Mouse (Mus musculus) midbrain, embryonic 10.5 days (tissue): Measurements from ENCODE around the gene Trim6. TPM values are rescaled to one million over a fixed set of nuclear protein-coding genes. Genes with fewer than 3 reads are reported as not detected.

Experiments
- DNase-seq: peaks from one replicate; pipeline ENCODE4 v3.0.0-alpha.2; 2017; ENCODE audit warnings: low spot score
- H3K27ac ChIP-seq: fragments of 300-500 bp; sonication (generic); replicated peaks from 2 replicates; pipeline ENCODE4 v1.5.1; 2016; ENCODE audit warnings: mild to moderate bottlenecking
- H3K27me3 ChIP-seq: fragments of 300-500 bp; sonication (generic); 2 replicates; pipeline ENCODE4 v1.6.1; 2016; ENCODE audit warnings: low read depth, mild to moderate bottlenecking; ENCODE audit not compliant: poor library complexity, severe bottlenecking
- H3K36me3 ChIP-seq: fragments of 300-500 bp; sonication (generic); 2 replicates; pipeline ENCODE4 v1.6.1; 2016; ENCODE audit warnings: mild to moderate bottlenecking, moderate library complexity
- H3K4me1 ChIP-seq: fragments of 300-500 bp; sonication (generic); 2 replicates; pipeline ENCODE4 v1.6.1; 2016
- H3K4me3 ChIP-seq: fragments of 300-500 bp; sonication (generic); 2 replicates; pipeline ENCODE4 v1.5.1; 2016; ENCODE audit warnings: mild to moderate bottlenecking, moderate library complexity
- H3K9me3 ChIP-seq: fragments of 300-500 bp; sonication (generic); replicated peaks from 2 replicates; pipeline ENCODE4 v1.6.1; 2016; ENCODE audit warnings: mild to moderate bottlenecking
- WGBS: fragments of 180-500 bp; shearing (Covaris S2); methylation state at CpG from one replicate; pipeline ENCODE4 v1.1.7; 2016; 5-methylcytosine and 5-hydroxymethylcytosine counted together
- polyA plus RNA-seq: library from polyadenylated mRNA; unstranded; fragments of >200 nt; fragmentation: Nextera tagmentation; extraction: Ambion mirVana; gene quantifications from 2 replicates; pipeline ENCODE4 v1.2.1, GENCODE M21; 2016

Trim6 gene
- polyA plus RNA-seq = 3.6 and 4.9 TPM in 2 replicates

DNA sequence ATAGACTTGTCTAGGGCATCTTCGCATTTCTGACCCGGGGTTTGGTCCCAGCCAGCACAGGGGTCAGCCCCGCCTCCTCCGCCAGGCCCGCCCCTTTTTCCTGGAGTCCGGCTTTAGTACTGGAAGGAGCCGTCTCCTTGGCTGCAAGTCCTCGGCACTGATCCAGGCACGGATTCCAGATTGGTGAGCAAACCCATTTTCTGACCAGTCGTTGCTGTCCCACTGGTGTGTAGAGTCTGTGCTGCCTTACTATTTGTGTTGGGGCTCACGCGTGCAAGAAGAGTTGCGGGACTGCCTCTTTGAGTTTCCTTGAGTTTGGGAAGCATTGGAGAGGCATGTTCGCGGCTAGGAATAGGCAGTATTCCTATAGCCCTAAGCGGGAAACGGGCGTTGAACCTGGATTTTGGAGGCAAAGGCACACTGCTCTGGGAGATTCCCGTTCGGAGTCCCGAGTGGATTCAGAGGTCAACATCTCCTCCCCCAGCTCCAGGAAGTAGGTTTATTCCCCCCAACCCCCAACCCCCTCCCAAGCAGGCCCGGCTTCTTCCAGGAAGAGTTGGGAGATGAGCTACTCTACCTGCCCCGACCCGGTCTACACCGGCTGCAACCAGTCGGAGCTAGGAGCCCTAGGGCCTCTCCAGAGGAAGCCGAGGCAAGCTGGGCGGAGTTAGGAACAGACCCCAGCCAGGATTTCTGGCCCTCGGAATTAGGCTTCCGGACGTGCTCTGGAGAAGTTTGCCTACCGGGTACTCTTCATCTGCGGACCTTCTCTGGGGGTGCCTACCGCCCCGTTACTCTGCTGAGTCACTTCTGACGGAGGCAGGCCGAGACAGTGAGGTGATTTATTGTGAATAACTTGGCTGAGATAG lies at the start of gene Trim6:
Gene Trim6, plus strand, starts transcription at position 93 of the 869 bp plus-strand sequence.
- peak within 1 kb of the TSS; percentile 71 for H3K27ac ChIP-seq
- DNase-seq = peak; percentile 64
- peak within 1 kb of the TSS; percentile 56 for H3K4me3 ChIP-seq
- 2% methylated on average over 37 of the region's 37 CpGs for WGBS
- no peaks in the 10 kb centered on the region for H3K36me3 ChIP-seq
- no peaks in the 10 kb centered on the region for H3K27me3 ChIP-seq
- H3K4me1 ChIP-seq = peaks cover 12% of the 10 kb centered on the region
- no peaks in the 10 kb centered on the region for H3K9me3 ChIP-seq

- Histone ChIP-seq H3K27me3 (no peaks in the 10 kb centered on the region), H3K4me3 (no peak overlapping the region), H3K4me1 (no peaks in the 10 kb centered on the region), H3K36me3 (no peaks in the 10 kb centered on the region), H3K9me3 (no peaks in the 10 kb centered on the region), H3K27ac (no peak overlapping the region)
- DNase-seq = no peak
- 88% methylated on average over 6 of the region's 6 CpGs for WGBS
Measured at GRCm38 (mm10) chr7:104169634-104170204, 48.9 kb upstream of the Trim6 start.

- Histone ChIP-seq H3K36me3 (no peaks in the 10 kb centered on the region), H3K4me1 (no peaks in the 10 kb centered on the region), H3K27ac (no peak overlapping the region), H3K9me3 (no peaks in the 10 kb centered on the region), H3K4me3 (no peak overlapping the region), H3K27me3 (no peaks in the 10 kb centered on the region)
- 36% methylated on average over 1 of the region's 1 CpGs for WGBS
- no peak for DNase-seq
Measured at GRCm38 (mm10) chr7:104175085-104175484, 43.5 kb upstream of the Trim6 start.

GRCm38 (mm10) chr7:104178422-104179054 lies 40.1 kb upstream of the Trim6 start:
- Histone ChIP-seq H3K27ac (no peak overlapping the region), H3K36me3 (no peaks in the 10 kb centered on the region), H3K9me3 (no peaks in the 10 kb centered on the region), H3K4me3 (no peak overlapping the region), H3K27me3 (no peaks in the 10 kb centered on the region), H3K4me1 (no peaks in the 10 kb centered on the region)
- 72% methylated on average over 5 of the region's 5 CpGs for WGBS
- DNase-seq = no peak

- H3K36me3 ChIP-seq = no peaks in the 10 kb centered on the region
- no peak overlapping the region for H3K4me3 ChIP-seq
- no peak overlapping the region for H3K27ac ChIP-seq
- H3K27me3 ChIP-seq = no peaks in the 10 kb centered on the region
- no peaks in the 10 kb centered on the region for H3K9me3 ChIP-seq
- DNase-seq = no peak
- H3K4me1 ChIP-seq = no peaks in the 10 kb centered on the region
- WGBS = 90% methylated on average over 1 of the region's 1 CpGs
Measured at GRCm38 (mm10) chr7:104179074-104179473, 39.5 kb upstream of the Trim6 start.

GRCm38 (mm10) chr7:104183292-104183691 lies 35.3 kb upstream of the Trim6 start, which contains the start of gene Olfr648:
Gene Olfr648, minus strand, starts transcription at chr7:104183392.
- Histone ChIP-seq H3K27ac (no peak within 1 kb of the TSS), H3K27me3 (no peaks in the 10 kb centered on the region), H3K36me3 (no peaks in the 10 kb centered on the region), H3K4me3 (no peak within 1 kb of the TSS), H3K9me3 (no peaks in the 10 kb centered on the region), H3K4me1 (no peaks in the 10 kb centered on the region)
- DNase-seq = no peak
- WGBS = 92% methylated on average over 2 of the region's 2 CpGs

DNA sequence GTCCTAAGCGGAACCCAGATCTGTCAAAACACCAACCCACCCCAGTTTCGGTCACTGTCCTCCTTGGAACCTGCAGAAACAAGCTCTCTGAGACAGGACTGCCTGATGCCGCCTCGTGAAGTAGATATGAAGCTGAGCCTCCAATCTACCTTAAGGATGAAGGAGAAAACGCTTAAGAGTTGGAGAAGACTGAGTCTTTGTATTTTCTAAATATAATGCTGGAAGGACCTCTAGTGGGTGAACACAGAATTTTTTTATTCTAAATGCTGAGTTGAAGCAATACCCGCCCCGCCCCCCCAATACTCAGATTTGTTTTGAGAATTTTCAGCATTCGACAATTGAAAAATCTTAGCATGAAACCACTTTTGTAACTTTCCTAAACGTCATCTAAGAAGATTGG lies 27.3 kb upstream of the Trim6 start:
- H3K4me1 ChIP-seq = no peaks in the 10 kb centered on the region
- 58% methylated on average over 9 of the region's 9 CpGs for WGBS

DNA sequence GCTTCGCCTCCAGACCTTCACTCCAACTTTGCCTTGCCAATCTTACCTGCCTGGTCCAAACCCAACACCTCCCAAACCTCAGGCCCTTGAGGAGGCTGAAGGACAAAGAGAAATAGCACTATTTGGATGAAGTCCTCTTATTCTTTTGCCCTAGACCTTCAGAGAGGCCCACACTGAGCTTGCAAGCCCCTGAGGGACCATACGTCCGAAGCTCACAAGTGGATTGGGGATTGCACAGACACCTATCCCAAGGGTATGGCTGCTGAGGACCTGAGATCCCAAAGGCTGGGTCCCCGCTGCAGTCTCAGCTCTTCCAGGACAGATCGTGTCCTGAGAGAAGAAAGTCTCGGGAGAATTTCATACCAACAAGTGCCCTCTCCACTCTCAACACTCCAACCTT lies 22.7 kb upstream of the Trim6 start, which contains the start of gene Olfr649:
Gene Olfr649, minus strand, starts transcription at position 101 of the 400 bp plus-strand sequence.
- WGBS = 88% methylated on average over 6 of the region's 6 CpGs
- no peaks in the 10 kb centered on the region for H3K4me1 ChIP-seq

More for the DNA sequence above, 27.3 kb upstream of the Trim6 start:
- Histone ChIP-seq H3K36me3 (no peaks in the 10 kb centered on the region), H3K27ac (no peak overlapping the region), H3K27me3 (no peaks in the 10 kb centered on the region), H3K4me3 (no peak overlapping the region), H3K9me3 (no peaks in the 10 kb centered on the region)
- DNase-seq = no peak

GRCm38 (mm10) chr7:104199822-104200221 lies 18.8 kb upstream of the Trim6 start:
- Histone ChIP-seq H3K4me1 (no peaks in the 10 kb centered on the region), H3K27me3 (no peaks in the 10 kb centered on the region), H3K4me3 (no peak overlapping the region), H3K27ac (no peak overlapping the region), H3K36me3 (no peaks in the 10 kb centered on the region), H3K9me3 (no peaks in the 10 kb centered on the region)
- WGBS = 6% methylated on average over 5 of the region's 5 CpGs
- DNase-seq = peak; percentile 59

More for the DNA sequence above, 22.7 kb upstream of the Trim6 start, which contains the start of gene Olfr649:
- Histone ChIP-seq H3K27ac (no peak within 1 kb of the TSS), H3K4me3 (no peak within 1 kb of the TSS), H3K9me3 (no peaks in the 10 kb centered on the region), H3K36me3 (no peaks in the 10 kb centered on the region), H3K27me3 (no peaks in the 10 kb centered on the region)
- DNase-seq = no peak

DNA sequence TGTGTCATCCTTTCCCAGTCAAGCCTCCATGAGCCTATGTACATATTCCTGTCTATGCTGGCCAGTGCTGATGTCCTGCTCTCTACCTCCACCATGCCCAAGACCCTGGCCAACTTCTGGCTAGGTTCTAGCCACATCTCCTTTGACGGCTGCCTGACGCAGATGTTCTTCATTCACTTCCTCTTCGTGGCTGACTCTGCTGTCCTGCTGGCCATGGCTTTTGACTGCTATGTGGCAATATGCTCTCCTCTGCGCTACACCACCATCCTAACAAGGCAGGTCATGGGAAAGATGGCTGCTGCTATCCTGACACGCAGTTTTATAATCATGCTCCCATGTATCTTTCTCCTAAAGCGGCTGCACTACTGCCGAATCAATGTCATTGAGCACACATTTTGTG lies 12.4 kb upstream of the Trim6 start:
- H3K9me3 ChIP-seq = no peaks in the 10 kb centered on the region
- H3K27me3 ChIP-seq = no peaks in the 10 kb centered on the region
- 94% methylated on average over 7 of the region's 7 CpGs for WGBS
- H3K4me1 ChIP-seq = no peaks in the 10 kb centered on the region
- H3K4me3 ChIP-seq = no peak overlapping the region
- H3K36me3 ChIP-seq = no peaks in the 10 kb centered on the region
- no peak overlapping the region for H3K27ac ChIP-seq
- no peak for DNase-seq

DNA sequence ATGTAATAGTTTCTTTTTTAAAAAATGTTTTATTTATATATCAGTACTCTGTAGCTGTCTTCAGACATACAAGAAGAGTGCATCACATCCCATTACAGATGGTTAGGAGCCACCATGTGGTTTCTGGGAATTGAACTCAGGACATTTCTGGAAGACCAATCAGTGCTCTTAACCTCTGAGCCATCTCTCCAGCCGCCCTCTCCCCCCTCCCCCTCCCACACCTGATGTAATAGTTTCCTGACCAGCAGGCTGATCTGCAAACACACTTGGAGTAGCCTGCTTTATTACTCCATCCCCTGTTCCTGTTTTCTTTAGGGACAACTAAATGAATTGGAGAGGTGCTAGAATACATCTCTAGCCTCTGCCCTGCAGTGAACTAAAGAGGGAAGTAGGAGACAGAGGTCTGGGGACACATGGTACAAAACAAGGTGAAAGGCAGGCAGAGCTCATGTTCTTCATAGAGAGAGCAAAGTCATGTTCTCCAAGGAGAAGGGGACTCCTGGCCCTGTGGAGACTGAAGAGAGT lies 2.5 kb upstream of the Trim6 start:
- H3K27ac ChIP-seq = no peak overlapping the region
- H3K4me3 ChIP-seq = no peak overlapping the region
- no peaks in the 10 kb centered on the region for H3K27me3 ChIP-seq
- H3K4me1 ChIP-seq = peaks cover 12% of the 10 kb centered on the region
- no peak for DNase-seq
- WGBS = 59% methylated on average over 1 of the region's 1 CpGs
- H3K36me3 ChIP-seq = no peaks in the 10 kb centered on the region
- no peaks in the 10 kb centered on the region for H3K9me3 ChIP-seq

DNA sequence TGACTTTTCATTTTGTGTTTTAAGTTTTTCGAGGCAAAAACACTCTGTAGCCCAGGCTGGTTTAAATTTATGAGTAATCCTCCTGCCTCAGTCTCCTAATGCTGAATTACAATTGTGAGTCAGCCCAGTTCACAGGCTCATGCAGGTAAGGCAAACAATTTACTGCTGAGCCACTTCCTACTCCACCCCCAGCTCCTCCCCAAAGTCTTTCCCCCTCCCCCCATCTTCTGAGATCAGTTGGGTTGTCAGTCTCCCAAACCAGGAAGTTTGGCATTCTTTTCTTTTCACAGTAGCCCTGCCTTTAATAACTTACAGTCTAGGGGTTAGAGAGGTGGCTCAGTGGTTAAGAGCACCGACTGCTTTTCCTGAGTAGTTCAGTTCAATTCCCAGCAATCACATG lies 712 bp upstream of the Trim6 start:
- no peak for DNase-seq
- H3K9me3 ChIP-seq = no peaks in the 10 kb centered on the region
- H3K27ac ChIP-seq = no peak overlapping the region
- WGBS = 83% methylated on average over 2 of the region's 2 CpGs
- H3K4me3 ChIP-seq = no peak overlapping the region
- H3K4me1 ChIP-seq = peaks cover 12% of the 10 kb centered on the region
- H3K36me3 ChIP-seq = no peaks in the 10 kb centered on the region
- H3K27me3 ChIP-seq = no peaks in the 10 kb centered on the region
